Mouse (Mus musculus) layer of hippocampus, adult 2 months (tissue): Measurements from ENCODE around the gene Krt13. TPM values are rescaled to one million over a fixed set of nuclear protein-coding genes. Genes with fewer than 3 reads are reported as not detected.

Experiments
- DNase-seq, 2 experiments: peaks; one replicate each; pipeline ENCODE4 v3.0.0; 2022; ENCODE audit warnings: low spot score in 2 of 2
- H3K27ac ChIP-seq: fragments of 200-600 bp; 2 replicates; pipeline ENCODE4 v1.8.1; 2022
- H3K4me3 ChIP-seq: fragments of 200-600 bp; 2 replicates; pipeline ENCODE4 v1.8.1; 2022; ENCODE audit warnings: mild to moderate bottlenecking
- CTCF ChIP-seq: fragments of 200-600 bp; conservative IDR thresholded peaks from 2 replicates; pipeline ENCODE4 v1.8.1; 2022; ENCODE audit warnings: antibody characterized with exemption, mild to moderate bottlenecking, moderate library complexity
- long read RNA-seq, 2 experiments: library from polyadenylated mRNA; stranded (forward); transcript quantifications; one replicate each; pipeline ENCODE4 v2.0.0; 2021; ENCODE audit warnings: borderline mapping rate in 2 of 2
- total RNA-seq, 2 experiments: library from RNA; stranded (reverse); gene quantifications; 2 replicates each; pipeline ENCODE4 v1.2.3; 2021

The Krt13 gene
- not detected for total RNA-seq
- long read RNA-seq, experiment 1, result 0 reads
- long read RNA-seq, experiment 2, result 0 reads

GRCm38 (mm10) chr11:100121466-100121865 is at the start of gene Krt13:
TSS of gene Krt13 (minus strand) at chr11:100121566.
- TF ChIP-seq CTCF, result no peak
- no peak within 1 kb of the TSS for H3K27ac ChIP-seq
- no peak for DNase-seq
- H3K4me3 ChIP-seq, result no peak within 1 kb of the TSS

GRCm38 (mm10) chr11:100168765-100169762 is 47.7 kb upstream of the Krt13 start:
- Histone ChIP-seq H3K27ac (no peak overlapping the region), H3K4me3 (no peak overlapping the region)
- peak; percentile 78 for TF ChIP-seq CTCF
- DNase-seq, result peak; percentile 50 to 80

GRCm38 (mm10) chr11:100168071-100168470 is 46.7 kb upstream of the Krt13 start:
- TF ChIP-seq CTCF, result no peak
- no peak overlapping the region for H3K27ac ChIP-seq
- no peak for DNase-seq
- no peak overlapping the region for H3K4me3 ChIP-seq

- H3K4me3 ChIP-seq, result no peak overlapping the region
- TF ChIP-seq CTCF, result no peak
- no peak overlapping the region for H3K27ac ChIP-seq
- no peak for DNase-seq
Observed at GRCm38 (mm10) chr11:100164392-100164791, 43.0 kb upstream of the Krt13 start.

DNA sequence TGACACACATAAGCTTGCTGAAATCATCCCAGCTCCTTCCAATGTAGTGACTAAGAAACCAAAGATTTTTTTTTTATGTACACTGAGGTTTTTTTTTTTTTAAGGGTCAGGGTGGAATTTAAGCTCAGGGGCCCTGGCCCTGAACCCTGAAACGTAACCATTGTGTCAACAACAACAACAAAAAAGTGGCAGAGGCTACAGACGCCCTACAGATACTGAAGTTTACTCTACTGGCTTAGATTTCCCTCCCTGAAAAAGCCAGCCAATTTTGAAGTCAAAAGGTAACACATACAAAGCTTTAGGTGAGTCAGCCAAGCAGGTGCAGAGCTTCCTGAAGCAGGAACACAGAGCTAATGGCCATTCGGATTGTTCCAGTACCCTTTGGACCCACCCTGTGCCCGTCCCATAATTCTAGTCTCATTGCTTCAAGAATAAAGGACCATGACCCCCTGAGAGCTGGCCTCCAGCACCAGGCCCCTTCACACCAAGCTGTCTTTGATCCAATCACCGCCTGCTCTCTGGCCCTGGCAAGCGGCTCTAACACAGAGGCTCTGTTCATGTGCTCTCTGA is 36.6 kb upstream of the Krt13 start:
- TF ChIP-seq CTCF, result no peak
- no peak for DNase-seq

GRCm38 (mm10) chr11:100157331-100157730 is 36.0 kb upstream of the Krt13 start:
- no peak for DNase-seq
- no peak overlapping the region for H3K27ac ChIP-seq
- no peak overlapping the region for H3K4me3 ChIP-seq
- no peak for TF ChIP-seq CTCF

More for the DNA sequence above, 36.6 kb upstream of the Krt13 start:
- Histone ChIP-seq H3K27ac (no peak overlapping the region), H3K4me3 (no peak overlapping the region)

DNA sequence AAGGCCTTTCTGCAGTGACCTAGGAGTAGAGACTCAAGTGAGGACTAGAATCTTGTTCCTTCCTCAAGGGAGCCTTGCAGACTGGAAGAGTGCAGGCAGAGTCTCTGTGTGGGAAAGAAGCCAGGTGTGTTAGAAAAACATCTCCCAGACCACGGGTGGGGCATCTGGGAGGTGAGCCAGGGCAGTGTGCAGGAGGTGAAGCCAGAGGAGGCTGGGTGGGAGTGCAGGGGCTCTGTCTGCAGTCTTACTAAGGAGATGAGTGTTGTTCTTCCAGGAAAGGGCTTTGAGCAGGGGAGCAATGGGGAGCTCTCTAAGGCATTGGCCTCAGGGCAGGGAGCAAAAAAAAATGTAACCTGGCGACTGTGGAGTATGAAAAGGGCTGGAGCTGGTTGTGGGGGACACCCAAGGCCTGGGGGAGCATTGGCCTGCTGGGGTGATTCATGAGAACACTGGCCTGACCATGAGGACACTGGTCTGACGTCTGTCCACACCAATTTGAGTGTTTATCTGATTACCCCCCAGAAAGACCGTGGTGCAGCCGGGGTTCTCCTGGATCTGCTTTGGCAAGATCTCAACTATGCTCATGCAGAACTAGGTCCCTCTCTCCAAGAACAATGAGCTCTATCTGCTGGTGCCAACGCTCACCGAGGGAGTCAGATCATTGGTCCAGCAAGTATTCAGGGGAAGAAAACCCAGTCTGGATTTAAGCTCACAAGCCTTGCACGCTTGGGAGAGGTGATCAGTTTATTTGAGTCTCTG is 34.3 kb upstream of the Krt13 start:
- no peak overlapping the region for H3K27ac ChIP-seq
- no peak overlapping the region for H3K4me3 ChIP-seq
- DNase-seq, result no peak
- no peak for TF ChIP-seq CTCF

- Histone ChIP-seq H3K27ac (no peak within 1 kb of the TSS), H3K4me3 (no peak within 1 kb of the TSS)
- TF ChIP-seq CTCF, result no peak
- no peak for DNase-seq
Observed at GRCm38 (mm10) chr11:100148615-100149330, 27.4 kb upstream of the Krt13 start, which contains the start of gene Krt19. TSS of gene Krt19 (minus strand) at chr11:100148665.

- no peak for TF ChIP-seq CTCF
- Histone ChIP-seq H3K4me3 (no peak overlapping the region), H3K27ac (no peak overlapping the region)
- DNase-seq, result no peak
Observed at GRCm38 (mm10) chr11:100147566-100148353, 26.4 kb upstream of the Krt13 start.

GRCm38 (mm10) chr11:100145858-100146560 is 24.6 kb upstream of the Krt13 start:
- Histone ChIP-seq H3K4me3 (no peak overlapping the region), H3K27ac (no peak overlapping the region)
- TF ChIP-seq CTCF, result no peak
- no peak for DNase-seq

DNA sequence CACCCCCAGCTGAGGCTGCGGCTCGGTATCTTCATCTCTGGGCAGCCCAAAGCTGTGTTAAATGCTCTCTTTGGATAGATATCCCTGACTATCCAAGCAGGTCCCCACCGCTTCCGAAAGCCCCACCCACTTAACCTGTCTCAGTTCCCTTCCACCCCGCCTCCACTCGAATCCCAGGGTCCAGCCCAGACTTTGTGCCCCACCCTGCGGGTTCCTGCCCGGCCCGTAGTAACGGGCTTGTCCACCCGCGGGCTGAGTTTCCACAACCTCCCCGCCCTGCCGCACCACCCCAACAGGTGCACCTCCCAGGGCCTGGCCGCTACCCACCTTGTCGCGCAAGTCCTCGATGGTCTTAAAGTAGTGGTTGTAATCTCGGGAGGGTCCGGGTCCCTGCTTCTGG is 23.7 kb upstream of the Krt13 start:
- DNase-seq, result no peak
- Histone ChIP-seq H3K27ac (no peak overlapping the region), H3K4me3 (no peak overlapping the region)
- no peak for TF ChIP-seq CTCF
